Mouse (Mus musculus): ENCODE measurements at regions not wholly inside any gene's neighbourhood (a gene's known extent, or its start where the extent isn't known, plus 50 kb on each side); places are given as distances from the start of the nearest gene placed in this dataset.
A peak's percentile ranks its signal among the peaks of the same experiment; 100 is the strongest.

DNA sequence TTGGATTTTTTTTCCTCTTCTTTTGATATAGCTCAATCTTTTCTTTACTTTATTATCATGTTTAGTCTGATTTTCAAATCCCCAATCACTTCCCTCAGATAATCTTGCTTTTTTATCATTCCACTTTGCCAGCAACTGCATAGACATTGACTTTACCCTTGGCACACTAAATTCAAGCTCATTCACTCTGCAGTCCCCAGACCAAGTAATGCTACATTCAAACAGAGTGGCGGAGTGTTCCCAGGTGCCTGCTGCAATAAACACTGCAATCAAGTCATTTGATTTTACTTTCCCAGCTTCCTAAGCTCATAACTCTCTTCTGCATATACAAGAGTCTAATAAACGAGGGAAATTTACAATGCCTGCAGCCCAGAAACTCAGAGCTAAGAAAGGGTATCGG, 269.8 kb downstream of the Rps29 start:
- DNase-seq = no peak
- intact Hi-C loops (cut with DNase I) = no loop called here

DNA sequence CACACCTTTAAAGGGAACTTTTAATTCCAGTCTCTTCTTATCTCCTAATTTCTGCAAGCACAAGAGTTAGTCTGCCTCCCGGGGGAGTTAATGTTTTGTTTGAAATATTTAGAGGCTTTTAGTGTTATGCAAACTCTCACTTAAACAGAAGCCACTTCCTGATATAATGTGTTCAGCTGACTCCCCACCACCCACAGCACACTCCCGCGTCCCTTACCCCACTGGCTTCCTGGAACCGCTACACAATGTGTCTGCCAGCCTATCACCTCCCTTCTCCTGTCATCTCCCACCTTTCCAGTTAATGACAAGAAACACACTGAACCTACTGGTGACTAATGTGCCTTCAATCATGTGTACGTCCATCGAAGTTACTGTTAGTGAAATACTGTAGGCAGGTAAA, 276.5 kb downstream of the Rps29 start:
- intact Hi-C loops (cut with DNase I) = no loop called here

DNA sequence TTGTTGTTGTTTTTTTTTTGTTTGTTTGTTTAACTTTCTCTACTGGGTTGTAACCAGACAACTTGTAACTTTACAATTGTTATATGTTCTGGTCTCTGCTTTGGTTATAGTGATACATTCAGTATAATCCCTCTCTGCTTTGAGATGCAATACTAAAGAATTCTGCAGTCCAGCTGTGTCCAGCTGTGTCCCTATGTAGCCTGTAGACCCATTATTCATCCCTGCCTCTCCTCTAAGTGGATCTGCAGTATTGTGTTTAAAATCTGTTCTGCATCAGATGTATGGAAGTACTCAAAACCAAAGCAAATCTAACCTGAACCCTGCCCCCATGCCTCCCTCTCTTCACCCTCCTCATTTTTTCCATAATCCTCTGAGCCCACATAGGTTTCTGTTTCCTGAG, 279.6 kb downstream of the Rps29 start:
- DNase-seq = no peak
- intact Hi-C loops (cut with DNase I) = no loop called here

More for the DNA sequence above, 276.5 kb downstream of the Rps29 start:
- DNase-seq = no peak

DNA sequence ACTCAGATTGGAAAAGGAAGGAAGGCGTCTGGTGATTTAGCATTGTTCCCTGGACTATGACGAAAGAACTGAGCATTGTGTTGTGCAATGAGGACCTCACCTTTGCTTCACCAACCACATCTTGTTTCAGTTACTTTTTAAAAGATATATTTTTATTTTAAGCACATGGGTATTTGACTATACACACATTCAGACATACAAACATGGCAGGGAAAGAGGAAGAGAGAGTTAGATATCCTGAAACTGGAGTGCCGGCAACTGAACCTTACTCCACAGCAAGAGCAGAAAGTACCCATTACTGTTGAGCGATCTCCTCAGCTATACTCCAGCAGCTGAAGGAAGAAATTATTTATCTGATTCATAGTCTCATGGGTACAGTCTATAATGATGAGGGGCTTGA, 287.7 kb downstream of the Rps29 start:
- DNase-seq = no peak
- intact Hi-C loops (cut with DNase I) = no loop called here

DNA sequence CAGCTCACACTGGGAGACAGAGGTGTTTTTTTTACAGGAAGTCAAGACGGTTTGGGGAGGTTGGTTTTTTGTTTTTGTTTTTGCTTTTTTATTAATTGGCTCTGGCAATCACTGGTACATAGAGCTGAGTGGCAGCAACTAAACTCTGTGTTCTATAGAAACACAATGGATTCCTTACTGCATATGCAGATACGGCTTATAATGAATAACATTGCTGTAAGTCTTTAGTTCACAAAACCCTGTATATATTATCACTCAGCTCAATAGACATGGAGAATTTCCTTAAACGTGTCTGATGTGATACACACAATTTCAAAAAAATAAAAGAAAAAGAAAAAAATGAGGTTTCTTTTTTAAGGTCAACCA, 296.0 kb downstream of the Rps29 start:
- intact Hi-C loops (cut with DNase I) = loop anchor here (2.0 kb wide), 1 partner anchor 1432 kb away; no protein-coding TSS in a partner anchor
- no peak for DNase-seq

DNA sequence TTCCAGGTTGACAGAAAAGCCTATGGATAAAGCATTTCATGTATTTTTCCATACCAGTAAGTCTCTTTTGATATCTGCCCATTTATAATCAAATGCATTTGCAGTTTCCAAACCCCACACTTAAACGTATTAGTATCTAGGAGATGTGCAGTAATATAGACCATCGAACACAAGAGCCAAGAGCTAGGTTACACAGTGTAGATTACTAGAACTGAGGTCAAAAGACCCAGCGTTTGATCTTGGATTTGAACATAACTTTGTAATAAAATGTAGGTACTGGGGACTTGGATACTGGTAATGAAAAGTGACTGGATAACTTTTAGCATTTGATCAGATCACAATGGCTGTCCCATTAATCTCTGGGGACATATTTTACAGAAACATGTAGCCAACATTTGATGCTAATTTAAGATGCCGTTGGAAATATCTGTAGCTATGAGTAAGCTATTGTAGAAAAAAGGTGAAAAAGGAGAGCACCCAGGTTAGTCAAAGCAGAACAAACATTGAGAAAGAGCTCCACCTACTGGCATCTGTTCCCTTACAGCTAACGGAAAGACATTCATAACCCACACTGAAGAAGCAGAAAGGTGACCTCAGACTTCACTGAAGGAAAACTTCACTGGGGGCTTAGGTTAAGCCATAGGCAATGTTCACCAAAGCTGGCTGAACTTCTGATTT, 296.5 kb downstream of the Rps29 start:
- intact Hi-C loops (cut with DNase I) = loop anchor here (2.0 kb wide), 1 partner anchor 1432 kb away; no protein-coding TSS in a partner anchor
- DNase-seq = peak; percentile 3 to 53

DNA sequence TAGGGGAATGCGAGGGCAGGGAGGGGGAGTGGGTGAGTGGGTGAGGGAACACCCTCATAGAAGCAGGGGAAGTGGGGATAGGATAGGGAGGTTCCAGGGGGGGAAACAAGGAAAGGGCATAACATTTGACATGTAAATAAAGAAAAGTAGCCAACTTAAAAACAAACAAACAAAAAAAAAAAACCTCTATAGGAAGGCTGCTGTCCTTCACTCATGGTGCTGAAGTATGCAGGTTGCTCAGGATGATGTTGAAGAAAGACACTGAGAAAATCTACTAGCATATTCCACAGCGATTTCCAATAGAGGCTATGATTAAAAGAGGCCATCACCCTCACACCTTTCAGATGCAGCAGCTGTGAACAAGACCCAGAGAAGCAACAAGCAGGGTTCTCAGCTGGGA, 298.7 kb downstream of the Rps29 start:
- intact Hi-C loops (cut with DNase I) = no loop called here
- no peak for DNase-seq

DNA sequence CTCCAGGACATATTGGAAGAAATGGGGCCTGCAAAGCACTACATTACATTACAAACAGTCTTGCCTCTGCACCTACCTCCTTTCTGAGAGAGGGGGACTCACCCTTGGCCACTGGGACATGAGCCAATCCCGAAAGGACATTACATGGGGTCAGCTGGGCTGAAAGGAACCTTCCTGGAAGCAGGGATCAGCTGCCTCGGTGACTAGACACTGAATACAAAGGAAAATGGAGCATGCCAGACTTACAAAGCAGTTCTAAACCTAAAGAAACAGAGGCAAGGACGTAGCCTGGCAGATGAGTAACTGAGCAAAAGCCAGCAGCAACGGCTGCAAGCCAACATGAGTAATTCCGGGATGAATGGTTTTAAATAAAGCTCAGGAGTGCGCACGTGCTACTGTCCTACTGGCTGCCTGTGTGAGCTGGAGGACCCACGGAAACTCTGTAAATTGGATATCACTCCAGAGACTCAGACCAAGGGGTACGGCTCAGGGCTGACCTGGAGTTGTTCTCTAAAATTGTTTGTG, 309.3 kb downstream of the Rps29 start:
- intact Hi-C loops (cut with DNase I) = no loop called here

DNA sequence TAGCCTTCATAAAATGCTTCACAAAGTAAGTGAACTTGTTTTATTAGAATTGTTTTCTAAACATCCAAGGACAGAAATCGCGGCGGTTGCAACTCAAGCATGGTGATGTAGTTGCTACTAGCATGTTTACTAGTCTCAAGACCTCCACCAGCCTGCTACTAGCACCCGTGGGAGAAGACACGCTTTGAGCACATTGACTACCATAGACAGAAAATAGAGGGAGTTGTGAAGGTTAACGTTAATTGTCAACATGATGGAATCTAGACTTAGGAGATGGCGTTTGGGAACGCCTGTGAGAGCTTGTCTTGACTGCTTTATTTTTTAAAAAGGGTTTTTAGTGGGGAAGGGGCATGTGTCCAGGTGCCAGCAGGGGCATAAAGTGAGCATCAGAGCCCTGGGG, 318.2 kb downstream of the Rps29 start:
- intact Hi-C loops (cut with DNase I) = no loop called here

More for the DNA sequence above, 309.3 kb downstream of the Rps29 start:
- DNase-seq = no peak

DNA sequence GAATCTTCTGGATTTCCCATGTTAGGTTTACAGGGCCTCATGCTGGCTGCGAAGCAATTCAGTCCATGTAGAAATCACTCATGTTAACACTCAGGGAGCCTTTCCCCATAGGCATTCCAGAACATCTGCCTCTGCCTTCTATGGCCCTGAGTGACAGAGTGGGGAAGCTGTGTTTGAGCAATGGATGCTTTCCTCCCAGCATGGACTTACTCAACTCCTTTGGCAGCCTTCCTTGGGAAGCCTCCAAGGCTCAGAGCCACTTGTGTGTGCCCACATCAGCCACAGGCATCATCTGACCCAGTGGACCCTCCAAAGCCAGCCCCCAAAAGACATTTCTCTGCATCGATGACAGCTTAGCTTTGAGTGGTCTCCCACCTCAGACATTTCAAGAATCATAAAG, 318.8 kb downstream of the Rps29 start:
- no peak for DNase-seq
- intact Hi-C loops (cut with DNase I) = no loop called here

More for the DNA sequence above, 318.2 kb downstream of the Rps29 start:
- no peak for DNase-seq

DNA sequence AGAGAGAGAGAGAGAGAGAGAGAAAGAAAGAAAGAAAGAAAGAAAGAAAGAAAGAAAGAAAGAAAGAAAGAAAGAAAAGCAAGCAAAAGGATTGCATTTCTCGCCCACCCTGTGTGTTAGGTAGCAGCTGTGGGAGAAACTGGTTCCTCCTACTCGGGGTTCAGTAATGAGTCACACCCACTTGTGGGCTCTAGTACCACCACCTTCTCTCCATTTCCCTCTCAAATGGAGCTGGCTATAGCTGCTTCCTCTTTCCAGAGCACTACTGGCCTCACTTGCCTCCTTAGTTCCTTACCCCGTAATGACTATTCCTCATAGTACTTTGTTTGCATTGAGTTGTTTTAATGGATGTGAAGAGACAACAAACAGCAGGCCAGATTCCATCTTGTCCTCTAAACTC, 323.0 kb downstream of the Rps29 start:
- no peak for DNase-seq
- intact Hi-C loops (cut with DNase I) = no loop called here

DNA sequence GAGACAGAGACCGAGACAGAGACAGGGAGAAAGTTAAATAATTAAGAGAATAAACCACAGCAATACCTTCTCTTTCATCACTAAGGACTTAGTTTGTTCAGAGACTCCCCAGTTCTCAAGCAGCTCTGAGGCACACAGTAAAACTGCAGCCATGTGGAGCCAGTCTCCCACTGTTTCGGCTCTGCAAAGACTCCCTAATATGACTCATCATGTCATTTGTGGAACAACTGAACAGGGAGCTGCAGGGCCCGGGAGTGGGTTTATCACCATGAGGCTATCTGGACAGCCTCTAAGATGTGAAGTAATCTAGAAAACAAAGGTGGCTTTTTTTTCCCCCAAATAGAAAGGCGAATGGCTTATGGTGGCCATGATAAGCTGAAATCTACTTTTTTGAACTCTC, 325.1 kb downstream of the Rps29 start:
- no peak for DNase-seq
- intact Hi-C loops (cut with DNase I) = no loop called here

DNA sequence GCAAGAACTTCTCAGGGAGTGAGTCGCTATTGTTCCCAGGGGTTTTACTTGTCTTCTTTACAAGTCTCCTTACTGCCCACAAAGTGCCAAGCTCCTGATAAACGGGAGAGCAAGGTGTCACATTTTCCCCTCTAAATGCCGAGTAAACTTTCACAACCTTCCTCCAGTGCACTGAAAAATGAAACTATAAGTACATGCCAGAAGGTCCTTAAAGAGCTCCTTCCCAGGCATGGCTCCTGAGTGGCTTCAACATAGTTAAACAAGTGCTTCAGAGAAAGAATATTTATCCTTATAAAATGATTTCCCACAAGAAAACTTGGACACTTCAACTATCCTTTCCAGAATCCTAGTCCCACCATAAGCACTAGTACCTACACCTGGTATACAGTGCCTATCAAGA, 329.6 kb downstream of the Rps29 start:
- intact Hi-C loops (cut with DNase I) = no loop called here
- DNase-seq = no peak

DNA sequence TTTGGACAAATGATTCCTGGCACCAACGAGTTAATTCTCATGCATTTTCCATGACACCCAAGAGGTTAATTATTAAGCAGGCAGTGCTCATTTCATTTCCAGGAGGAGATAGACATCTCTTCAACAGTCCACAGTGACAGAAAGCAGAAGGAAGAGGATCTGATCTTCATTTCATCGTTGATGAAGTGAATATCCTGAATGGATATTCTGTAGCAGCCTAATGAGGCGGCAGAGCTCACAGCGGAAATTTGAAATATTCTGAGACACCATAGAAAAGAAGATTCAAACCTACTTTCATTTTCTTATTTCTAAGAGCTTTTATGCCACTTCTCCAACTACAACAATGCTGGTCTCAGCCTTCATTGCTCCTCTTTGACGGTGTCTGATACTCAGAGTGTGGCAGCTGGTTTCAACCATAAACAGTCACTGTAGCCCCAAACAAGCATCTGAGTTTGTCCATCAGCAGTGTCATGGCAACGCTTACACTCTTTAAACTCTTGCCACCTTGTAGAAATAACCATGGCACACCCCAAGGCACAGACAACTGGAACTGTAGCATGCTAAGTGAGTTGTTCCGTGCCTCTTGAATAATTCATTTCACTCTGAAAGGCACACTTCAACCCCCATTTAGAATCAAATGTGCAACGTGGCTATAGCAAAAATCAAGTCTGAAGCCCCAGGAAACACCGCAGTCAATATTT, 331.3 kb downstream of the Rps29 start:
- intact Hi-C loops (cut with DNase I) = no loop called here
- no peak for DNase-seq

DNA sequence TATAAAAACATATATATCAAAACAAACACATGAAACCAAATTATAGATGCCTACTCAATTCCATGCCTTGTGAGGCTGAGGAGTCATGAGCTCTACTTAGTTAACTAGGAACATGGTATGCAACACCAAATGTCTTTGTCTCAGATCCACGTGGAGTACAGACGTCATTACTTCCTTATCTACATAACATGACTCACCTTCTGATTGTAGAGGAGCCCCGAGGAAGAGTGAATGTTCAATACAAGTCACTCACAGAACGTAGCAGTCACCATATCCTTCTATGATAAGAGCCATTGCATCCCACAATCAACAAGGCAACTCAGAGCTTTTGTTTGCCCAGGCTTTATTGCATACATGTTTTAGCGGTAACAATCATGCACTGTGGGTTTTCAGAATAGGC, 364.6 kb downstream of the Rps29 start:
- intact Hi-C loops (cut with DNase I) = no loop called here
- no peak for DNase-seq

DNA sequence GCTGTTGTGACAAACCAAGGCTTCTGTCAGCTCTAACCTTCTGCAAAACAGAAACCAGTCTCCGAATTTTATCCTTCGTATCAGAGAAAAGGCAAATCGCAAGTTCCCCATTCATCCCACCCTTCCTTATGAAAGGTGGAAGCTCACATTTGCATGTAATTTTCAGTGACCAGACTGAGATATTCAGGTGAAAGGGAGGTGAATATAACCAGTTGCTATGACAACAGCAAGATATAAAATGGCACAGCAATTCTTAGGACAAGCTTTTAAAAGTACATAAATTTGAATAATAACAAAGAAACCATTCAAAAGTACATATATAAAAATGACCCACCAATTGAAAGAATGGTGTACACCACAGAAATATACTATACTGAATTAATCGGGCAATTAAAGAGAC, 375.4 kb downstream of the Rps29 start:
- DNase-seq = no peak
- intact Hi-C loops (cut with DNase I) = no loop called here

DNA sequence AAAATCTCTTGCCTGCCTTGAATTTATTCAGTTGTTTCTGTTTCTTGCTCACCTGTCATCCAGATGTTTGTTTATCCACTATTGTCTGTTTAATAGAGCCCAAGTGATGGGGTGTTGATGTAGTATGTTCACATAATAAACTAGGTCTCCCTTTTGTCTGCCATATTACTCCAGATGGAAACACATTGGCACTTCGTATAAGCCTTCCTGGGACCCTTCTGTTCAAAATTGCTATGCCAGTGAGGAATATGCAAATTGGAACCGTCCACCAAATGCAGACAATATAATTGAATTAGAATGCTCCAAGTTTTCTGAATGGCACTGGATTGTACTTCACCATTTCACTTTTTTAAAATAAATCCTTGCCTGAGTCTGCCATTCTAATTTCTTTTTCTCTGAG, 383.5 kb downstream of the Rps29 start:
- no peak for DNase-seq
- intact Hi-C loops (cut with DNase I) = no loop called here

DNA sequence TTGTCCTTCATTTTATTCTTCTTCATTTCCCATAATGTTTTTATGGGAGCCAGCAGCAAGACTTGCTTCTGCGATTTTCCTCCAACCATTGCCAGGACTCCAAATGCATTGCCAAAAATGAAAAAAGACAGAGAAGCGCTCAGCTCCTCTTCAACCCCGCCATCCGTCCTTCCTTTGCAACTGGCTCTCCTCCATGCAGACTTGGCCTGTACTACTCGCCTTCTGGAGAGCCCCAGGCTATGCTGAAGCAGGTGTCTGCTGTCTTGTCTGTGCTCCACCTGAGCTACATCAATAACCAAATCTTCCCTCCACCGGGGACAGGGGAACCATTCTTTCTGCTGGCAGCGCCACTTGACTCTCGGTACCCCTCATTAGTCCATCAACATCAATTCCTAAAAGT, 384.2 kb downstream of the Rps29 start:
- intact Hi-C loops (cut with DNase I) = no loop called here
- no peak for DNase-seq

DNA sequence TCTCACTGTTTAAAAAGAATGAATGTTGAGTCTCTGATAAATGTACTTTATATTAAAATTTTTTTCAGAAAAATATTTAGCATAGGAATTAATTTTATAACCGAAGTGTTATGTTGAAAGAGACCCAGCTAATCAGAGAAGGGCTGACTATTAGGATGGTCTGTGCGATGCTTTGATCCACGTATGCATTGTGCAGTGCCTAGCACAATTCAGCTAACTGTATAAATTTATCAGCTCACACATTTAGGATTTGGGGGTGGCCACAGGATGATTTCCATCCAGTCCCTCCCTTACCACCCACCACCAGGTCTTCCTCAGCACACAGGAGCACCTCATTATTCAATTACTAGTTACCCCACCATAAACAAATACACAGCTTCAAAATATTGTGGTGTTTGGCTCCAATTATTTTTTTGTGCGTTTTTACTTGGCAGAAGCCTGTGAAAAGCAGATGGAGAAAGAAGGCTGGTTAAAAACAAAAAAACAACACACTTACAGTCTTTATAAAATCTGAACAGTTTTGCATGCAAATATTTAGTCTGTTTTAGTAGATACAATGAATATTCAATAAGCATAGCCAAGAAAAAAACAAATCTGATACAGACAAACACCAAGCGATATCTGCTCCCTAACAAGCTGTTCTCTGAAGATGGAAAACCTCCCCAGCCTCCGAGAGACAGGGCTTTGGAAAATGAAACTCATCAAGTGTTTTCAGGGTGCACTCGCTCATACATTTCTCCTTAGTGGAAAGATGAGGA, 400.5 kb downstream of the Rps29 start:
- intact Hi-C loops (cut with DNase I) = no loop called here
- DNase-seq = no peak

DNA sequence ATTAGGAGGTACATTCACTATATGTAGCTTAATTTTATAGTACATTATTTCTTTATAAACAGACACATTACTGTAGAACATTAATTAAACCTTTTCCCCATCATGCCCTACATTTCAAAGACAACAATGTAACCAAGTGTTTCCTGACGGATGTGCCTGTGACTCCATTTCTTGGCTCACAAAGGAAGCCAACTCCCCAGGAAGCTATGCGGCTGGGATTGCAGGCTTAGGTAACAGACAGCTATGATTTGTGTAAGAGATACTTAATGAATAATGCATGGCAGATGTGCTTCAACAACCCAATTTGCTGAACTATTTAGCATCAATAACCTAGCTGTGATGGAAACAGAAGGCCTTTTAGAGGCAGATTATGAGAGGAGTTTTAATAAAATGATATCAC, 430.1 kb downstream of the Rps29 start:
- intact Hi-C loops (cut with DNase I) = no loop called here
- DNase-seq = no peak

DNA sequence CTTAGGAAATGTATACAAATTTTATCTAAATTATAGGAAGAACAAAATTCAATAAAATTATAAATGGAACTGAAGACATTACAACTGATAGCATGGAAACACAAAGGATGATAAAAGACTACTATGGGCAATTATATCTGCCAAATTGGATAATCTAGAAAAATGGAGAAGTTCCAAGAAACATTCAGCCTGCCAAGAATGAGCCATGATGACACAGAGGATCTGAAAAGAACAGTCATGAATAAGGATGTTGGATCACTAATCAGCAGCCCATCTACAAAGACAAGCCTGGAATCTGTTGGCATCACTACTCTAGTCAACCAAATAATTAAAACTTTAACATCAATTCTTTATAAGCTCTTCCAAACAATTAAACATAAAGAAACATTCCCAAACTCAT, 440.0 kb downstream of the Rps29 start:
- intact Hi-C loops (cut with DNase I) = no loop called here
- DNase-seq = no peak
